Mouse (Mus musculus) erythroblast, embryonic 14.5 days (primary cell): ENCODE data around the gene Ndrg4.

Experiments used
- GATA1 ChIP-seq: IDR thresholded peaks from 2 replicates; pipeline ENCODE4 v1.6.1; 2012; ENCODE audit warnings: low read length, inconsistent platforms, mixed read lengths
- TAL1 ChIP-seq: IDR thresholded peaks from 3 replicates; pipeline ENCODE4 v1.6.1; 2012; ENCODE audit warnings: low read length, inconsistent platforms, mixed read lengths

- TF ChIP-seq TAL1 (no peak), GATA1 (no peak)
Measured at GRCm38 (mm10) chr8:95741732-95742131, 65.0 kb downstream of the Ndrg4 start.
